Mouse (Mus musculus) limb, embryonic 14.5 days (tissue): ENCODE data around the gene Igsf21. TPM values are rescaled to one million over a fixed set of nuclear protein-coding genes. Genes with fewer than 3 reads are reported as not detected.

Experiments used
- ATAC-seq: fragments of 200-750 bp; cut with Nextera tagmentation; 2 replicates; pipeline ENCODE4 v1.8.0; 2017; ENCODE audit warnings: low read depth, moderate number of reproducible peaks, moderate TSS enrichment; ENCODE audit not compliant: low FRiP score
- DNase-seq: peaks from one replicate; pipeline ENCODE4 v3.0.0-alpha.2; 2015; ENCODE audit warnings: low spot score
- H3K27ac ChIP-seq: fragments of 300-500 bp; sonication (generic); replicated peaks from 2 replicates; pipeline ENCODE4 v1.5.1; 2014; ENCODE audit warnings: low read depth, mild to moderate bottlenecking, low read length, moderate library complexity, mixed read lengths
- H3K27me3 ChIP-seq: fragments of 300-500 bp; sonication (generic); 2 replicates; pipeline ENCODE4 v1.6.1; 2014; ENCODE audit warnings: low read length, mixed read lengths; ENCODE audit not compliant: control insufficient read depth, insufficient read depth
- H3K36me3 ChIP-seq: fragments of 300-500 bp; sonication (generic); 2 replicates; pipeline ENCODE4 v1.6.1; 2014; ENCODE audit warnings: mild to moderate bottlenecking, low read length, moderate library complexity, mixed read lengths; ENCODE audit not compliant: control insufficient read depth, insufficient read depth
- H3K4me1 ChIP-seq: fragments of 300-500 bp; sonication (generic); 2 replicates; pipeline ENCODE4 v1.6.1; 2014; ENCODE audit warnings: antibody characterized with exemption, low read length, mixed read lengths; ENCODE audit not compliant: control insufficient read depth, insufficient read depth
- H3K4me2 ChIP-seq: fragments of 300-500 bp; sonication (generic); replicated peaks from 2 replicates; pipeline ENCODE4 v1.6.1; 2014; ENCODE audit warnings: low read depth, mild to moderate bottlenecking, low read length, moderate library complexity; ENCODE audit not compliant: severe bottlenecking
- H3K4me3 ChIP-seq: fragments of 300-500 bp; sonication (generic); replicated peaks from 2 replicates; pipeline ENCODE4 v1.5.1; 2014; ENCODE audit warnings: low read length
- H3K9ac ChIP-seq: fragments of 300-500 bp; sonication (generic); 2 replicates; pipeline ENCODE4 v1.6.1; 2014; ENCODE audit warnings: mild to moderate bottlenecking, low read depth, low read length, moderate library complexity; ENCODE audit not compliant: severe bottlenecking
- H3K9me3 ChIP-seq: fragments of 300-500 bp; sonication (generic); 2 replicates; pipeline ENCODE4 v1.6.1; 2016; ENCODE audit warnings: low read length; ENCODE audit not compliant: control insufficient read depth
- POLR2A ChIP-seq: fragments of 200-500 bp; IDR thresholded peaks from 2 replicates; pipeline ENCODE4 v1.8.0; 2012; ENCODE audit warnings: inconsistent platforms, mild to moderate bottlenecking, moderate library complexity, borderline replicate concordance; ENCODE audit not compliant: insufficient read depth, insufficient read length; ENCODE audit errors: extremely low read depth
- WGBS: fragments of 180-500 bp; shearing (Covaris S2); extraction: QIAGEN DNeasy Blood & Tissue Kit; methylation state at CpG from one replicate; pipeline ENCODE4 v1.1.7; 2014; 5-methylcytosine and 5-hydroxymethylcytosine counted together
- polyA plus RNA-seq, 2 experiments: library from polyadenylated mRNA; depleted of rRNA in 1 of 2; stranded (reverse) in 1 of 2; unstranded in 1 of 2; fragments of >200 nt; fragmentation: Nextera tagmentation in 1 of 2; extraction: Ambion mirVana in 1 of 2; gene quantifications; 2 replicates each; pipeline versions ENCODE4 v1.2.1 to v1.2.3; 2012 to 2014

The Igsf21 gene
- polyA plus RNA-seq, 2 experiments, result 0.45 to 0.55 TPM

DNA sequence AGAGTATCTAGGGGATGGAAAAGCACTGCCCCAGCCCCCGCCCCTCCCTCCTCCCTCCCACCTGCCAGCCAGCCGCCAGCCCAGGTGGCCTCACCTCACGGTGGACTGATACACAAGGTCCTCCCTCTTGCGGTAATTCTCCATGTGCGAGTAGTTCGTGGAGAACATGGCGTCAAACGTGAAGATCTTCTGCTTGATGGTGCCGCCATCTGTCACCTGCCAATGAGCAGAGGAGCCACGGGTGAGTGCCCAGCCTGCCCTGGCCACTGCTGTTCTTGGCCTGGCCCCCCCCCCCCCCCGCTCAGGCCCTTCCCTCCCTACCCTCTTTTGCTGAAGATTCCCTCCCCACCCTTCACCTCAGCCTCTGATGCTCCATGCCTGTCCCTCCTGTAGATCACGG, 139.4 kb downstream of the Igsf21 start:
- no peak overlapping the region for H3K4me2 ChIP-seq
- H3K9me3 ChIP-seq, result no peaks in the 10 kb centered on the region
- no peak overlapping the region for H3K4me3 ChIP-seq
- no peak for ATAC-seq
- no peak overlapping the region for H3K27ac ChIP-seq
- peaks cover 6% of the 10 kb centered on the region; the same call in 1 of the 2 replicates for H3K4me1 ChIP-seq
- no peaks in the 10 kb centered on the region for H3K36me3 ChIP-seq
- H3K27me3 ChIP-seq, result peaks cover 52% of the 10 kb centered on the region
- H3K9ac ChIP-seq, result no peak overlapping the region
- DNase-seq, result no peak
- no peak for TF ChIP-seq POLR2A
- WGBS, result 72% methylated on average over 11 of the region's 12 CpGs

- Histone ChIP-seq H3K9ac (no peak overlapping the region; the same call in 1 of the 2 replicates), H3K36me3 (no peaks in the 10 kb centered on the region), H3K27ac (no peak overlapping the region), H3K27me3 (peaks cover 44% of the 10 kb centered on the region), H3K9me3 (no peaks in the 10 kb centered on the region), H3K4me3 (no peak overlapping the region), H3K4me1 (peaks cover 6% of the 10 kb centered on the region; the same call in 1 of the 2 replicates), H3K4me2 (no peak overlapping the region)
- no peak for TF ChIP-seq POLR2A
- DNase-seq (no peak), ATAC-seq (no peak)
- 4% methylated on average over 6 of the region's 6 CpGs for WGBS
Measured at GRCm38 (mm10) chr4:140104795-140105194, 141.8 kb downstream of the Igsf21 start.

- H3K36me3 ChIP-seq, result no peaks in the 10 kb centered on the region
- H3K4me3 ChIP-seq, result no peak overlapping the region
- ATAC-seq, result no peak
- H3K4me2 ChIP-seq, result peak overlapping the region; percentile 19; the same call in 1 of the 2 replicates
- peaks cover 31% of the 10 kb centered on the region for H3K27me3 ChIP-seq
- peak; percentile 40 for DNase-seq
- WGBS, result 3% methylated on average over 23 of the region's 28 CpGs
- no peaks in the 10 kb centered on the region for H3K9me3 ChIP-seq
- no peak for TF ChIP-seq POLR2A
- no peak overlapping the region for H3K27ac ChIP-seq
- H3K9ac ChIP-seq, result no peak overlapping the region
- H3K4me1 ChIP-seq, result 0 out of 2 replicates have a peak, but pooled peaks cover 4% of the 10 kb centered on the region
Measured at GRCm38 (mm10) chr4:140103341-140104027, 143.1 kb downstream of the Igsf21 start.

GRCm38 (mm10) chr4:140102581-140103200, 143.9 kb downstream of the Igsf21 start:
- H3K9me3 ChIP-seq, result no peaks in the 10 kb centered on the region
- no peak overlapping the region for H3K9ac ChIP-seq
- TF ChIP-seq POLR2A, result no peak
- H3K27me3 ChIP-seq, result peaks cover 27% of the 10 kb centered on the region
- H3K4me2 ChIP-seq, result no peak overlapping the region
- DNase-seq (no peak), ATAC-seq (no peak)
- no peak overlapping the region for H3K4me3 ChIP-seq
- H3K4me1 ChIP-seq, result 0 out of 2 replicates have a peak, but pooled peaks cover 4% of the 10 kb centered on the region
- no peaks in the 10 kb centered on the region for H3K36me3 ChIP-seq
- H3K27ac ChIP-seq, result no peak overlapping the region
- 14% methylated on average over 11 of the region's 11 CpGs for WGBS

- H3K4me3 ChIP-seq, result no peak overlapping the region
- H3K36me3 ChIP-seq, result no peaks in the 10 kb centered on the region
- no peak for TF ChIP-seq POLR2A
- peak; percentile 46 for DNase-seq
- H3K4me1 ChIP-seq, result 0 out of 2 replicates have a peak, but pooled peaks cover 4% of the 10 kb centered on the region
- 67% methylated on average over 5 of the region's 5 CpGs for WGBS
- ATAC-seq, result no peak
- no peak overlapping the region for H3K9ac ChIP-seq
- no peak overlapping the region for H3K27ac ChIP-seq
- H3K4me2 ChIP-seq, result no peak overlapping the region
- H3K9me3 ChIP-seq, result no peaks in the 10 kb centered on the region
- H3K27me3 ChIP-seq, result peaks cover 22% of the 10 kb centered on the region
Measured at GRCm38 (mm10) chr4:140101106-140101505, 145.5 kb downstream of the Igsf21 start.
